Mouse (Mus musculus) liver, embryonic 13.5 days (tissue): ENCODE results near the gene Card10. TPM values are rescaled to one million over a fixed set of nuclear protein-coding genes. Genes with fewer than 3 reads are reported as not detected.

Experiments used
- ATAC-seq: fragments of 200-750 bp; cut with Nextera tagmentation; 2 replicates; pipeline ENCODE4 v1.8.0; 2017; ENCODE audit warnings: low read depth, mild to moderate bottlenecking, moderate number of reproducible peaks, moderate library complexity
- DNase-seq: peaks from one replicate; pipeline ENCODE4 v3.0.0; 2022
- H3K27ac ChIP-seq: fragments of 300-500 bp; sonication (generic); 2 replicates; pipeline ENCODE4 v1.5.1; 2015; ENCODE audit warnings: moderate library complexity, mild to moderate bottlenecking, inconsistent platforms
- H3K27me3 ChIP-seq: fragments of 300-500 bp; sonication (generic); 2 replicates; pipeline ENCODE4 v1.6.1; 2015; ENCODE audit warnings: mild to moderate bottlenecking, inconsistent platforms
- H3K36me3 ChIP-seq: fragments of 300-500 bp; sonication (generic); 2 replicates; pipeline ENCODE4 v1.6.1; 2015; ENCODE audit warnings: mild to moderate bottlenecking, inconsistent platforms
- H3K4me1 ChIP-seq: fragments of 300-500 bp; sonication (generic); replicated peaks from 2 replicates; pipeline ENCODE4 v1.6.1; 2015; ENCODE audit warnings: inconsistent platforms
- H3K4me2 ChIP-seq: fragments of 300-500 bp; sonication (generic); 2 replicates; pipeline ENCODE4 v1.6.1; 2015; ENCODE audit warnings: inconsistent platforms, mild to moderate bottlenecking, moderate library complexity
- H3K4me3 ChIP-seq: fragments of 300-500 bp; sonication (generic); replicated peaks from 2 replicates; pipeline ENCODE4 v1.5.1; 2015; ENCODE audit warnings: mild to moderate bottlenecking, inconsistent platforms
- H3K9ac ChIP-seq: fragments of 300-500 bp; sonication (generic); 2 replicates; pipeline ENCODE4 v1.6.1; 2015; ENCODE audit warnings: mild to moderate bottlenecking, inconsistent platforms
- H3K9me3 ChIP-seq: fragments of 300-500 bp; sonication (generic); replicated peaks from 2 replicates; pipeline ENCODE4 v1.6.1; 2016; ENCODE audit warnings: inconsistent platforms
- WGBS: fragments of 180-500 bp; shearing (Covaris S2); methylation state at CpG from one replicate; pipeline ENCODE4 v1.1.7; 2015; ENCODE audit not compliant: insufficient replicate concordance; 5-methylcytosine and 5-hydroxymethylcytosine counted together
- polyA plus RNA-seq: library from polyadenylated mRNA; unstranded; fragments of >200 nt; fragmentation: Nextera tagmentation; extraction: Ambion mirVana; gene quantifications from 2 replicates; pipeline ENCODE4 v1.2.1, GENCODE M21; 2015

Card10 gene
- polyA plus RNA-seq, 1 experiment from 2014 or later: 1.1 TPM

DNA sequence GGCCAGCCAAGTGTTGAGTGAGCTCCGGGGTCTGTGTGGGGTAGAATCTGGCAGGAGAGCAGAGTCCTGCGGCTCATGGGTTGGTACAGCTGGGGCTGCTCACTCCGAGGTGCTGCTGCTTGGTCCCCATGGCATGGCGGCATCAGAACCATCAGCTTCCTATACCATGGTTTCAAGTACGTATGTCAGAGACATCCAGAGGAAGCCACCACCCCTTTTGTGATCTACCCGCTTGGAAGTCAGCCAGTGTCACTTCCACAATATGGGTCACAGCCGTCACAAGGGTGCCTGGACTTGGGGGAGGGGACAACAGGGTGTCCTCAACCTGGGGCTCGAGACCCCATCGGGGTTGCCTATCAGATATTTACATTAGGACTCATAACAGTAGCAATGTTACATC, 7.3 kb upstream of the Card10 start:
- H3K4me1 ChIP-seq: peaks cover 2% of the 10 kb centered on the region
- H3K36me3 ChIP-seq: no peaks in the 10 kb centered on the region
- peaks cover 16% of the 10 kb centered on the region for H3K27me3 ChIP-seq
- no peak for ATAC-seq
- no peak overlapping the region for H3K4me3 ChIP-seq
- no peak overlapping the region for H3K27ac ChIP-seq
- no peak overlapping the region for H3K9ac ChIP-seq
- no peak for DNase-seq
- no peak overlapping the region for H3K4me2 ChIP-seq
- H3K9me3 ChIP-seq: no peaks in the 10 kb centered on the region
- WGBS: 49% methylated on average over 9 of the region's 9 CpGs

DNA sequence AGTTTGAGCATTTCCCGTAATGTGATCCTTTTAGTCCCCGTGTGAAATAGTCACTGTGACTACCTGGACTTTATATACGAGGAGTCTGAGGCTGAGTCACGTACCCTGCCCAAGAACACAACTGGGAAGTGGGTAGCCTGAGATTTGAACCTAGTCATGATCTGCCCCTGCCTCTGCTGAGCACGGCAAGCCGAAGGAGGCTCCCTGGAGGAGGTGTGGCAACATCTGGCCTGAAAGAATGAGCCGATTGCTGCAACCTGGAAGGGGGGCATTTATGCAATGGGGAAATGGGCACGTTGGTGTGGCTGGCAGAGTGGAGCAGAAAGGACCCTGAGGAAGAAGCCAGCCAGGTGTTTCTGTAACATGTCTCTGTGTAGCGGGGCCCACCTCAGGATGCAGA, 6.9 kb upstream of the Card10 start:
- no peak overlapping the region for H3K27ac ChIP-seq
- 58% methylated on average over 9 of the region's 9 CpGs for WGBS
- no peak overlapping the region for H3K9ac ChIP-seq
- H3K9me3 ChIP-seq: no peaks in the 10 kb centered on the region
- H3K4me2 ChIP-seq: no peak overlapping the region
- no peak for DNase-seq
- ATAC-seq: no peak
- no peaks in the 10 kb centered on the region for H3K4me1 ChIP-seq
- H3K36me3 ChIP-seq: no peaks in the 10 kb centered on the region
- H3K4me3 ChIP-seq: no peak overlapping the region
- peaks cover 20% of the 10 kb centered on the region for H3K27me3 ChIP-seq

DNA sequence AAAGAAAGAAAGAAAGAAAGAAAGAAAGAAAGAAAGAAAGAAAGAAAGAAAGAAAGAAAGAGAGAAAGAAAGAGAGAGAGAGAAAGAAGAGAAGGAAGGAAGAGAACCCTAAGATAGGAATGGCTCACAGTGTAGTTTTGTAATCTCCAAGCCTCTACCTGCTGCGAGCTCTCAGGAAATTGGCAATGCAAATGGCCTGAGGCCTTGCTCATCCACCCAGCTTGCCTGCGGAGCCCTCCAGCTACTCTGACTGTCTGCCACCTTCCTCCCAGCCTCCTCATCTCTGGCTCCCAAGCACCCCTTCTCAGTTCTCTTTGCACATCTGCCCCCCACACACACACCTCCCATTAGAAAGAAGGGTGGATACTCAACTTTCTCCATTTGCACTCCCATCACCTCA, 6.1 kb upstream of the Card10 start:
- 62% methylated on average over 2 of the region's 2 CpGs for WGBS
- H3K4me2 ChIP-seq: no peak overlapping the region
- DNase-seq: no peak
- H3K4me1 ChIP-seq: peaks cover 5% of the 10 kb centered on the region
- no peak for ATAC-seq
- no peak overlapping the region for H3K9ac ChIP-seq
- no peaks in the 10 kb centered on the region for H3K9me3 ChIP-seq
- no peak overlapping the region for H3K27ac ChIP-seq
- no peaks in the 10 kb centered on the region for H3K36me3 ChIP-seq
- no peak overlapping the region for H3K4me3 ChIP-seq
- H3K27me3 ChIP-seq: peaks cover 27% of the 10 kb centered on the region

DNA sequence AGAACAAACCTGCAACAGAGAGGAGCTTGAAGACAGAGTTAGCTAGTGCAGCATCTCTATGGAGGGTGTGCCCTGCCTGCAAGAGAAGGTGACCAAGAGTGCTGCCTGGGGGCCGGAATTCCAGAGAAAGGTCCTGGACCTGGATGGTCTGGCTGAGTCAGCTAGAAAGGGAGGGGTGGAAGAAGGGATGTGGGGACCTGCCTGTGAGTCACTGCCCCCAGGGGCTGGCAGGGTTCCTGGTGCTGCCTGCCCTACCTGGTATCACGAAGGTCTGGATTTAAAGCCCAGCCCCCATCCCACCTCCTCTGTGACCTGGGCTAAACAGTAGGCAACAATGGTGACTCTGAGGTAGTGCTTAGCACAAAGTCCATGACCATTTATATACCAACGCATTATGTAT, 4.3 kb upstream of the Card10 start:
- 72% methylated on average over 3 of the region's 3 CpGs for WGBS
- Histone ChIP-seq H3K9ac (no peak overlapping the region), H3K4me1 (peaks cover 23% of the 10 kb centered on the region), H3K27ac (no peak overlapping the region), H3K9me3 (no peaks in the 10 kb centered on the region), H3K36me3 (no peaks in the 10 kb centered on the region), H3K27me3 (peaks cover 46% of the 10 kb centered on the region), H3K4me3 (no peak overlapping the region), H3K4me2 (no peak overlapping the region)
- no peak for DNase-seq
- ATAC-seq: no peak

DNA sequence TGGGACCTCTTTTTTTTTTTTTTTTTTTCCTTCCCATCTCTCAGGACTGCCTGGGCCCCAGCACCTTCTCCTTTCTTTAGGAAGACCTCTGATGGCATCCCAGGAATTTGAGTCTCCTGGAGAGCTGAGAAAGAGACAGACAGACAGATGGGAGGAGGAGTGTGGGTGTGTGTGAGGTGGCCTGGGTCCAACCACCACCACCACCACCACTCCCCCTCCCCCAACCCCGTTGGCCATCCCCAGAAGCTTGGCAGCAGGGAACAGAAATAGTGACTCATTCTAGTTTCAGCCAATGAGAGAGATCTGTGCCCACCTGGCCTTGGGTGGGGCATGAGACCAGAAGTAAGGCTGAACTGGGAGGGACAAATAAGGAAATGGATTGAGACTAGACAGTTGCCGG, 3.8 kb upstream of the Card10 start:
- H3K4me1 ChIP-seq: peaks cover 26% of the 10 kb centered on the region
- DNase-seq (no peak), ATAC-seq (no peak)
- no peaks in the 10 kb centered on the region for H3K9me3 ChIP-seq
- no peaks in the 10 kb centered on the region for H3K36me3 ChIP-seq
- no peak overlapping the region for H3K9ac ChIP-seq
- no peak overlapping the region for H3K4me2 ChIP-seq
- H3K27ac ChIP-seq: no peak overlapping the region
- H3K27me3 ChIP-seq: peaks cover 51% of the 10 kb centered on the region
- WGBS: 41% methylated on average over 2 of the region's 2 CpGs
- H3K4me3 ChIP-seq: no peak overlapping the region

DNA sequence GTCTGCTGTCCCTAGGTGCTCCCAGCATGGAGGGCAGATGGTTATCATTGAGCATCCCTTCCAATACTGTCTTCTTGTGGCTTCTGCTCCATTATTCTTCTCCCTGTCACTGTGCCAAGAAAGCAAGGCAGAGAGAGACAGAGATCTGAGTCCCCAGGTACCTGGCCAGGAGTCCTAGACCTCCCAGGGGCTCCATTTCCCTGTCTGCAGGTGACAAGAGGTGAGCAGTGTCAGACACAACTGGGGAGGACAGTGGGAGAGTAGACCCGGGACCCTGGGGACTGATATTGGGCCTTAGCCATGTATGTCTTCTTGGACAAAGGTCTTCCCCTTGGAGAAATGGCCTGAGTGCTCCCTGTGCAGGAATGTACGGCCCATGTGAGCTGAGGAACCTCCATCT, 2.5 kb upstream of the Card10 start:
- peaks cover 64% of the 10 kb centered on the region for H3K27me3 ChIP-seq
- H3K4me2 ChIP-seq: no peak overlapping the region
- H3K36me3 ChIP-seq: no peaks in the 10 kb centered on the region
- H3K4me3 ChIP-seq: no peak overlapping the region
- peaks cover 26% of the 10 kb centered on the region for H3K4me1 ChIP-seq
- WGBS: 45% methylated on average over 2 of the region's 2 CpGs
- H3K27ac ChIP-seq: no peak overlapping the region
- H3K9ac ChIP-seq: no peak overlapping the region
- DNase-seq (no peak), ATAC-seq (no peak)
- no peaks in the 10 kb centered on the region for H3K9me3 ChIP-seq

DNA sequence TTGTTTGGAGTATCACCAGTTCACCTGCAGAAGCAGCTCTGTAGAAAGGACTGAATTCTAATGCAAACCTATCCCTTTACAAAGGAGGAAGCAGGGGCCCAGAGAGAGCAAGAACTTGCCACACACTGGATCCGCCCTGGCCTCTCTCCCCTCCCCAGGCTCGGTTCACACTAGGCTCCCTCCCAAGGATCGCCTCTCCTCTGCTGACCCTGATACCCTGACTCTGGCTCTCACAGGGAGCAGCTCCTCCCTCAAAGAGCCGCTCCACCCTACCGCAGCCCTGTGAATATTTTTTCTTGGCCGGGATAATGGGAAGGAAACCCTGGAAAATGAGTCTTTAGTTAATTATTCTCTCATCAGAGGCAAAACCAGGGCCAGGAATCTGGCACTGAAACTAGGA, 1.5 kb upstream of the Card10 start:
- no peak for DNase-seq
- no peak overlapping the region for H3K4me3 ChIP-seq
- no peak overlapping the region for H3K27ac ChIP-seq
- no peaks in the 10 kb centered on the region for H3K36me3 ChIP-seq
- 12% methylated on average over 6 of the region's 6 CpGs for WGBS
- no peak overlapping the region for H3K4me2 ChIP-seq
- no peak overlapping the region for H3K9ac ChIP-seq
- ATAC-seq: no peak
- H3K27me3 ChIP-seq: peaks cover 65% of the 10 kb centered on the region
- H3K4me1 ChIP-seq: peaks cover 26% of the 10 kb centered on the region
- no peaks in the 10 kb centered on the region for H3K9me3 ChIP-seq

DNA sequence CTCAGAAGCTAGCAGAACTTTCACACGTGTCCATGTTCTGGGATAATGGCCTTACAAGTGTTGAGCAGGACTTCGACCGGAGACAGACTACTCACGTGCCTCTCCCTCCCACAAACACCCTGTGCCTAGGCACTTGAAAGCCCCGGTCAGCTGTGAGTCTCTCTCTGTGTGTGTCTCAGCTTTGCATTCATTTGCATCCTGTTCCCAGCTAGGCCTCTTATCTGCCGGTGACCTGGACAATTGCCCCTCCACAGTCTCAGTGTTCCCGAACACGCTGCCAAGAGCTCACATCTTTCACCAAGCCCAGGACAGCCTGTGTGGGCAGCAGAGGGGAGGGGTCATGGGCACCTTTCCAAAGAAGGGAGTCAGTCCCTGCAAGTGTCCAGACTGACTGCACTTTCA, 658 bp upstream of the Card10 start:
- peaks cover 26% of the 10 kb centered on the region for H3K4me1 ChIP-seq
- H3K9ac ChIP-seq: peak overlapping the region; percentile 65; the same call in 1 of the 2 replicates
- no peaks in the 10 kb centered on the region for H3K36me3 ChIP-seq
- peaks cover 69% of the 10 kb centered on the region for H3K27me3 ChIP-seq
- H3K9me3 ChIP-seq: no peaks in the 10 kb centered on the region
- H3K4me3 ChIP-seq: peak overlapping the region; percentile 62; the same call in 1 of the 2 replicates
- H3K27ac ChIP-seq: peak overlapping the region; percentile 54; the same call in 1 of the 2 replicates
- no peak for ATAC-seq
- peak overlapping the region; percentile 73; the same call in 1 of the 2 replicates for H3K4me2 ChIP-seq
- 12% methylated on average over 8 of the region's 8 CpGs for WGBS
- DNase-seq: no peak

DNA sequence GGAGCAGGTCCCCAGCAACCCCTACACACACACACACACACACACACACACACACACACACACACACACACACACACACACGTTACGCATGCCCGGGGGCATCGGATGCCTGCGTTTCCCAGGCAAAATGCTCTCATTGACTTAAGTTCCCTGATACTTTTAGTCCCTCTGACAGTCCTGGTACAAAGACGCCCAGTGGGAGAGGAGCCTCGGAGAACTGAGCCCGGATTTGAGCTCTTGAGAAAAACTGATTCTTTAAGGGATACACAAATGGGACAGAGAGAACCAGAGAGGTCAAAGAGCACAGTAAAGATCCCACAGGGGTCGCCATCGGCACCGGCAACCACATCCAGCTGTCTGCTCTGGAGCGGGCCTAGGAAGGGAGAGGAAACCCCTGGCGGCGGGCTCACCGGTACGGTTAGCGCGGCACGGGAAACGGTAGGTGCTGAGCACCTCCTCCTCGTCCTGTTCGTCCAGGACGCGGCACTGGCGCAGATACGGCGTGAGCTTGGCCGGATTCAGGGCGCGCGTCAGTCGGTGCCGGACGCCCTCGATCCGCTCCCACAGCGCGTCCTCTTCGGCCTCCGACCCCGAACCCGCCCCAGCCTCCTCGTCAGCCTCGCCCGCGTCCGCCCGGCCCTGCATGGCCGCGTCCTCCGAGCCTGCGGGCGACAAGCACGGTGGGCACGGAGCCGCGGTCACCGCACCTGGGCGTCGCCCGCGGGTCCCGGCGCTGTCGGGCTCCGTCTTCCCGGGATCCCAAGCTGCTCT, 686 bp downstream of the Card10 start:
- Histone ChIP-seq H3K4me3 (peak overlapping the region; percentile 62), H3K9me3 (no peaks in the 10 kb centered on the region), H3K27ac (0 out of 2 replicates have a peak overlapping the region, but pooled peaks have one; percentile 18), H3K4me2 (peak overlapping the region; percentile 73), H3K9ac (peak overlapping the region; percentile 65), H3K4me1 (peaks cover 26% of the 10 kb centered on the region), H3K36me3 (no peaks in the 10 kb centered on the region), H3K27me3 (peaks cover 68% of the 10 kb centered on the region)
- 0 out of 2 replicates have a peak, but pooled peaks have one; percentile 6 for ATAC-seq
- WGBS: 7% methylated on average over 64 of the region's 67 CpGs
- no peak for DNase-seq

DNA sequence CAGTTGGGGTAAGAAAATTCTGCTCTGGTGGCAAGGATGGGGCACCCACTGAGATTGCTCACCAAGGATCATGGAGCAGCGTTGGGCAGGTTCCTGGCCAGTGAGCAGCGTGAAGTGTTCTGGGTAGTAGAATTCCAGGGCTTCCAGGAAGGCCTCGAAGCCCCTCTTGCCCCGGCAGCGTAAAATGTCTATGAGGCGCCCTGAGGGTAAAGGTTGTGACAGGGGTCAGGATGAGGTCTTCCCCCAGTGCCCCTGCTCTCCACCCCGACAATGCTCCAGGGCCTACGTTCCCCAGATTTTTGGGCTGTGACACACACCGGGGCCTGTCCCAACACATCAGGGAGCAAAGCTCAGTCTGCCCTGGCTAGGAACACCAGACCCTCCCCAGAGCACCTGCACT, 1.3 kb downstream of the Card10 start:
- peak overlapping the region; percentile 73 for H3K4me2 ChIP-seq
- 69% methylated on average over 9 of the region's 9 CpGs for WGBS
- no peaks in the 10 kb centered on the region for H3K9me3 ChIP-seq
- peaks cover 26% of the 10 kb centered on the region for H3K4me1 ChIP-seq
- H3K4me3 ChIP-seq: peak overlapping the region; percentile 62; the same call in 1 of the 2 replicates
- ATAC-seq: no peak
- no peak for DNase-seq
- H3K27ac ChIP-seq: no peak overlapping the region
- peaks cover 65% of the 10 kb centered on the region for H3K27me3 ChIP-seq
- no peaks in the 10 kb centered on the region for H3K36me3 ChIP-seq
- H3K9ac ChIP-seq: 0 out of 2 replicates have a peak overlapping the region, but pooled peaks have one; percentile 65

DNA sequence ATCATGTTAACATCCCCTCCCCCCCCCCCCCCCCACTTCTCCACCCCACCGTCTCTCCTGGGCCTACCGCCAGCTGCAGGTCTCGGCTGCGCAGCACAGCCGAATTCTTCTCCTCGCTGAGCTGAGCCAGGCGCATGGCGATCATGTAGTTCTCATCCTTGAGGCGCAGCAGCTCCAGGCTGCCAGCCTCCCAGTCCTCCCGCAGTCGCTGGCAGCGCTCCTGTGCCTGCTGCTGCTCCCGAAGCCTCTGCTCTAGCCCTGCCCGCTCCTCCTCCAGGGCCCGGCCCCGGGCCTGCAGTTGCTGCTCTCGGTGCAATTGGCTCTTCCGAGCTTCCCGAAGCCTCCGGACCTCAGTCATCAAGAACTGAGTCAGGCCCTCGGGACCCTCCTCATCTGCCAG, 3.8 kb downstream of the Card10 start:
- H3K4me2 ChIP-seq: no peak overlapping the region
- peaks cover 42% of the 10 kb centered on the region for H3K27me3 ChIP-seq
- no peak for DNase-seq
- H3K36me3 ChIP-seq: no peaks in the 10 kb centered on the region
- no peak overlapping the region for H3K27ac ChIP-seq
- no peak overlapping the region for H3K9ac ChIP-seq
- peaks cover 22% of the 10 kb centered on the region for H3K4me1 ChIP-seq
- no peak overlapping the region for H3K4me3 ChIP-seq
- no peak for ATAC-seq
- H3K9me3 ChIP-seq: no peaks in the 10 kb centered on the region
- WGBS: 83% methylated on average over 21 of the region's 21 CpGs

DNA sequence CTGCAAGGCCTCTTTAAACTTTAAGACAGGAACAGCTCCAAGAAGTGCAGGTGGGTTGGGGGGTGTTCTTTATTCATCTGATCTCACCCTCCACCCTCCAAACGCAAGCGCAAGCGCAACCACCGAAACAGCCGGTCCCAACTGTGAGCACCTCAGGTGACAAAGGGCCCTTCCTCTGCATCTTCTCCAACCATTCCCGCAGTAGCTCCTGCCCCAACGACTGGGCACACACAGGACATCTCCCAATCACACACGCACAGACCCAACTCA, 5.8 kb downstream of the Card10 start:
- H3K9ac ChIP-seq: no peak overlapping the region
- peaks cover 22% of the 10 kb centered on the region for H3K27me3 ChIP-seq
- ATAC-seq (no peak), DNase-seq (no peak)
- H3K4me2 ChIP-seq: no peak overlapping the region
- H3K4me3 ChIP-seq: no peak overlapping the region
- 84% methylated on average over 8 of the region's 8 CpGs for WGBS
- peaks cover 1% of the 10 kb centered on the region; the same call in 1 of the 2 replicates for H3K4me1 ChIP-seq
- no peaks in the 10 kb centered on the region for H3K36me3 ChIP-seq
- H3K9me3 ChIP-seq: no peaks in the 10 kb centered on the region
- no peak overlapping the region for H3K27ac ChIP-seq
